ENCODE assay signal across 9 mouse cellular contexts in genomic region chr2:74701949-74702819, GRCm38 (mm10). TPM values are rescaled to one million over a fixed set of nuclear protein-coding genes. Genes with fewer than 3 reads are reported as not detected.
DNase-seq lines count a peak whose midpoint lies in the region; ATAC-seq and TF ChIP-seq lines count a peak whose summit lies in the region.
"Had no signal": no experiment of that assay in that cellular context is flagged by ENCODE, and none has a peak within 500 bp of the region (broad histone marks: within the 10 kb centered on the region; RNA-seq: fewer than 3 reads in every experiment).

No protein-coding gene starts in this region.

- H3K79me3 ChIP-seq in C2C12 (ENCODE audit: low read depth), result no peaks in the 10 kb centered on the region

- no peaks in the 10 kb centered on the region for H3K79me2 ChIP-seq in C2C12 (ENCODE audit: control insufficient read depth, insufficient read depth)

- no peaks in the 10 kb centered on the region for H3K9me3 ChIP-seq in forebrain, postnatal 0 days (ENCODE audit: low read length)
- no peaks in the 10 kb centered on the region for H3K9me3 ChIP-seq in forebrain, embryonic 16.5 days (ENCODE audit: control insufficient read depth, low read length)
- H3K9me3 ChIP-seq: lung, embryonic 15.5 days had no signal

- peak; percentile 91 for TF ChIP-seq CTCF in forebrain, postnatal 0 days (IDR thresholded peaks at IDR 0.05; ENCODE audit: low read depth)
- peak; percentile 45 for TF ChIP-seq CTCF in C2C12 (IDR thresholded peaks at IDR 0.05; ENCODE audit: control insufficient read depth, insufficient read depth, insufficient read length)

- ATAC-seq in forebrain, postnatal 0 days, result peak; percentile 58; the same call in 1 of the 2 replicates
- ATAC-seq in forebrain, embryonic 16.5 days, result no peak

- H3K4me3 ChIP-seq in forebrain, postnatal 0 days (ENCODE audit: low read depth, low read length), result no peak overlapping the region
- H3K4me3 ChIP-seq in forebrain, embryonic 16.5 days (replicated peaks; ENCODE audit: low read length), result no peak overlapping the region
- H3K4me3 ChIP-seq in C2C12 (ENCODE audit: insufficient read depth, poor library complexity, severe bottlenecking), result no peak overlapping the region
- H3K4me3 ChIP-seq: lung, embryonic 15.5 days had no signal

- no peak overlapping the region for H3K4me2 ChIP-seq in forebrain, postnatal 0 days (ENCODE audit: low read depth)
- no peak overlapping the region for H3K4me2 ChIP-seq in forebrain, embryonic 16.5 days (ENCODE audit: low read length)
- H3K4me2 ChIP-seq: lung, embryonic 15.5 days had no signal

- no peak overlapping the region for H3K9ac ChIP-seq in forebrain, postnatal 0 days
- no peak overlapping the region for H3K9ac ChIP-seq in forebrain, embryonic 16.5 days (replicated peaks; ENCODE audit: low read depth, low read length)
- H3K9ac ChIP-seq: lung, embryonic 15.5 days had no signal

- DNase-seq in forebrain, postnatal 0 days, result peak; percentile 94
- peak; percentile 80 for DNase-seq in brain, adult 2 months (ENCODE audit: low read depth, low spot score)
- DNase-seq in frontal cortex, postnatal 25 days (ENCODE audit: low spot score in 2 of 2), result peak; percentile 78 to 79
- peak; percentile 29 for DNase-seq in layer of hippocampus, adult 9-10 months (ENCODE audit: low spot score)
- peak; percentile 66 for DNase-seq in lung, postnatal 25 days (ENCODE audit: low spot score)
- DNase-seq in spleen, postnatal 4 days (ENCODE audit: low spot score in 2 of 2), result peak; percentile 44 to 77

- 10% methylated on average over 17 of the region's 17 CpGs for WGBS in forebrain, postnatal 0 days
- 10% methylated on average over 17 of the region's 17 CpGs for WGBS in forebrain, embryonic 16.5 days

- H3ac ChIP-seq in C2C12 (ENCODE audit: control insufficient read depth, insufficient read length, low read depth), result no peak overlapping the region

- no peaks in the 10 kb centered on the region for H3K36me3 ChIP-seq in forebrain, postnatal 0 days (ENCODE audit: insufficient read depth)
- no peaks in the 10 kb centered on the region for H3K36me3 ChIP-seq in forebrain, embryonic 16.5 days (ENCODE audit: control insufficient read depth, insufficient read depth)
- no peaks in the 10 kb centered on the region for H3K36me3 ChIP-seq in C2C12 (ENCODE audit: control insufficient read depth, insufficient read depth)
- H3K36me3 ChIP-seq: lung, embryonic 15.5 days had no signal

- H3K4me1 ChIP-seq in forebrain, postnatal 0 days (ENCODE audit: insufficient read depth), result no peaks in the 10 kb centered on the region
- H3K4me1 ChIP-seq in forebrain, embryonic 16.5 days (replicated peaks; ENCODE audit: control insufficient read depth, insufficient read depth, low read length), result peaks cover 24% of the 10 kb centered on the region

- H3K27me3 ChIP-seq in forebrain, postnatal 0 days (ENCODE audit: insufficient read depth, low read length), result peaks cover 78% of the 10 kb centered on the region
- H3K27me3 ChIP-seq in forebrain, embryonic 16.5 days (replicated peaks; ENCODE audit: control insufficient read depth, insufficient read depth, low read length), result peaks cover 83% of the 10 kb centered on the region
- peaks cover 61% of the 10 kb centered on the region for H3K27me3 ChIP-seq in C2C12 (ENCODE audit: control insufficient read depth, insufficient read depth, insufficient read length)

- H3K27ac ChIP-seq in forebrain, postnatal 0 days (ENCODE audit: low read depth, low read length), result no peak overlapping the region
- no peak overlapping the region for H3K27ac ChIP-seq in forebrain, embryonic 16.5 days (ENCODE audit: low read length)
- H3K27ac ChIP-seq: lung, embryonic 15.5 days had no signal

TF ChIP-seq in C2C12, 6 proteins besides CTCF, POLR2A, EP300 and RAD21:
- TF ChIP-seq FOSL1 (IDR thresholded peaks at IDR 0.05; ENCODE audit: insufficient read depth, low read length, poor library complexity, severe bottlenecking) (no peak), USF1 (IDR thresholded peaks at IDR 0.05; ENCODE audit: low read depth) (no peak), MAX (IDR thresholded peaks at IDR 0.05) (no peak), MYOG (IDR thresholded peaks at IDR 0.05; ENCODE audit: control insufficient read depth, extremely low read depth, insufficient read length) (no peak), CEBPB (IDR thresholded peaks at IDR 0.05; ENCODE audit: low read depth) (no peak), MYOD1 (IDR thresholded peaks at IDR 0.05; ENCODE audit: control insufficient read depth, insufficient read length, low read depth) (no peak)

RNA-seq across cellular contexts. Expression of gene Hoxd8, which starts 2.2 kb away (rescaled TPM):
- 0.10 TPM in 1 of 2 replicates, not detected in the other for total RNA-seq in forebrain, postnatal 0 days (2014; rRNA removed)
- polyA plus RNA-seq in forebrain, postnatal 0 days (2015; fragmentation: Nextera tagmentation; extraction: Ambion mirVana), result 0.22 TPM in 1 of 2 replicates, not detected in the other
- not detected in 2 replicates for polyA plus RNA-seq in forebrain, embryonic 16.5 days (2015; fragmentation: Nextera tagmentation; extraction: Ambion mirVana)
- not detected for polyA plus RNA-seq in C2C12 (2012; fragmentation: generic; extraction: Trizol)

RNA-seq across cellular contexts. Expression of gene Hoxd9, which starts 4.7 kb away (rescaled TPM):
- total RNA-seq in forebrain, postnatal 0 days (2014; rRNA removed), result not detected in 2 replicates
- polyA plus RNA-seq in forebrain, postnatal 0 days (2015; fragmentation: Nextera tagmentation; extraction: Ambion mirVana), result not detected in 2 replicates
- polyA plus RNA-seq in forebrain, embryonic 16.5 days (2015; fragmentation: Nextera tagmentation; extraction: Ambion mirVana), result not detected in 2 replicates
- not detected for polyA plus RNA-seq in C2C12 (2012; fragmentation: generic; extraction: Trizol)

RNA-seq across cellular contexts. Expression of gene Hoxd3, which starts 9.5 kb away (rescaled TPM):
- total RNA-seq in forebrain, postnatal 0 days (2014; rRNA removed), result not detected in 2 replicates
- polyA plus RNA-seq in forebrain, postnatal 0 days (2015; fragmentation: Nextera tagmentation; extraction: Ambion mirVana), result not detected in 2 replicates
- not detected in 2 replicates for polyA plus RNA-seq in forebrain, embryonic 16.5 days (2015; fragmentation: Nextera tagmentation; extraction: Ambion mirVana)
- not detected for polyA plus RNA-seq in C2C12 (2012; fragmentation: generic; extraction: Trizol)

RNA-seq across cellular contexts. Expression of gene Hoxd4, which starts 9.5 kb away (rescaled TPM):
- total RNA-seq in forebrain, postnatal 0 days (2014; rRNA removed), result not detected in 2 replicates
- polyA plus RNA-seq in forebrain, postnatal 0 days (2015; fragmentation: Nextera tagmentation; extraction: Ambion mirVana), result not detected in 2 replicates
- not detected in 2 replicates for polyA plus RNA-seq in forebrain, embryonic 16.5 days (2015; fragmentation: Nextera tagmentation; extraction: Ambion mirVana)
- polyA plus RNA-seq in C2C12 (2012; fragmentation: generic; extraction: Trizol), result not detected

RNA-seq across cellular contexts. Expression of gene Hoxd10, which starts 10.5 kb away (rescaled TPM):
- total RNA-seq in forebrain, postnatal 0 days (2014; rRNA removed), result not detected in 2 replicates
- polyA plus RNA-seq in forebrain, postnatal 0 days (2015; fragmentation: Nextera tagmentation; extraction: Ambion mirVana), result not detected in 2 replicates
- not detected in 2 replicates for polyA plus RNA-seq in forebrain, embryonic 16.5 days (2015; fragmentation: Nextera tagmentation; extraction: Ambion mirVana)
- polyA plus RNA-seq in C2C12 (2012; fragmentation: generic; extraction: Trizol), result not detected

Comparison
In these comparisons a context has a peak if more than half of its experiments do, and no peak if none do; other contexts are left out.
1. DNase-seq: peak in every context shown above with its lines; median percentile 94 in forebrain, postnatal 0 days; 80 in brain, adult 2 months; 78 in frontal cortex, postnatal 25 days; 66 in lung, postnatal 25 days; 60 in spleen, postnatal 4 days; 29 in layer of hippocampus, adult 9-10 months.